Mouse (Mus musculus): Measurements from ENCODE around the gene Snap91. TPM values are rescaled to one million over a fixed set of nuclear protein-coding genes. Genes with fewer than 3 reads are reported as not detected.

Snap91 gene
- polyA plus RNA-seq, 1 experiment = 0.18 TPM

DNA sequence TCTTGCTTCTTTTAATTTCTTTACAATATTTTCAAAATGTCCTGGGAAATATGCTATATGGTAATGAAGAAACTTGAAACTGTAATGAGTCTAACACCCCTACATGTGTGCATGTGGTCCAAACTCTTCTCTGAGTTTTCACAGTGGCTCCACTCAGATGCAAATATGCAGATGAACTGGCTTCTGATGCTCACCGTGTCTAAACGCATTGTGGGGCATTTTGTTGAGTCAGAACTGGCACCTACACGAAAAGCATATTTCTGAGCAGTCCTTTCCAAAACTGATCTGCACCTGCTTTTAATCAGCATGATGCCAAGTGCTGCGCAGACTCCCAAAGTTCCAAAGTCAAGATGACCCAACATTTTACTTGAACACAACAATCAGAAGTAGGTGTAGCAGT lies 82.9 kb downstream of the Snap91 start:
- Histone ChIP-seq H3K4me3 (replicated peaks; ENCODE audit: extremely low read depth, low read depth, low read length) (no peak overlapping the region), H3K4me1 (ENCODE audit: control insufficient read depth, insufficient read depth, low read length) (no peaks in the 10 kb centered on the region)
- TF ChIP-seq POLR2A (IDR thresholded peaks at IDR 0.05; ENCODE audit: borderline replicate concordance, extremely low read depth, low read depth, low read length) (no peak), CTCF (IDR thresholded peaks at IDR 0.05; ENCODE audit: insufficient read depth, low read length) (no peak)
- WGBS = 84% methylated on average over 4 of the region's 4 CpGs
- no peak for DNase-seq

- Histone ChIP-seq H3K4me3 (replicated peaks; ENCODE audit: extremely low read depth, low read depth, low read length) (no peak overlapping the region), H3K4me1 (ENCODE audit: control insufficient read depth, insufficient read depth, low read length) (no peaks in the 10 kb centered on the region)
- no peak for DNase-seq
- WGBS = 62% methylated on average over 3 of the region's 3 CpGs
- TF ChIP-seq POLR2A (IDR thresholded peaks at IDR 0.05; ENCODE audit: borderline replicate concordance, extremely low read depth, low read depth, low read length) = no peak
- TF ChIP-seq CTCF (IDR thresholded peaks at IDR 0.05; ENCODE audit: insufficient read depth, low read length) = no peak
These were observed 85.2 kb downstream of the Snap91 start for GRCm38 (mm10) chr9:86795236-86795635.

GRCm38 (mm10) chr9:86791927-86792326 lies 88.5 kb downstream of the Snap91 start:
- no peaks in the 10 kb centered on the region for H3K4me1 ChIP-seq (ENCODE audit: control insufficient read depth, insufficient read depth, low read length)
- no peak overlapping the region for H3K4me3 ChIP-seq (replicated peaks; ENCODE audit: extremely low read depth, low read depth, low read length)
- TF ChIP-seq CTCF (IDR thresholded peaks at IDR 0.05; ENCODE audit: insufficient read depth, low read length) = no peak
- no peak for TF ChIP-seq POLR2A (IDR thresholded peaks at IDR 0.05; ENCODE audit: borderline replicate concordance, extremely low read depth, low read depth, low read length)
- WGBS = 58% methylated on average over 7 of the region's 7 CpGs
- no peak for DNase-seq

DNA sequence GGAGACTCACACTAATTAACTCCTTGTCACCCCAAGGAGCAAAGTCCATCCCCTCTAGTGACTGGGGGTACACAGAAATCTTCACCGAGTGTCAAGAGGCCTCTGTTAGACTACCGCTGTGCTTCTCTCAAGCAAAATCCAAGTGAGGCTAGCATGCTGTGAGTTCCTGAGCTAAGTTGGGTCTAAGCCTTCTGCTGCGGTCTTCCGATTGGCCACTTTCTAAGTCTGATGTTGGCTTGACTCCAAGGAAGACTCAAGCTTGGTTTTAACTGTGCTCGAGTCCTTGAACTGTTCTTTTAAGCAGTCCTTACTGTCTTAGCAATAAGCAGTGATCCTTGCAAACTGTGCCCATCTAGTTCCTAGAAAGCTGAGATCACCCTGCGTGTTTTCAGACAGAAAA lies 91.3 kb downstream of the Snap91 start:
- no peak for TF ChIP-seq POLR2A (IDR thresholded peaks at IDR 0.05; ENCODE audit: borderline replicate concordance, extremely low read depth, low read depth, low read length)
- no peak for TF ChIP-seq CTCF (IDR thresholded peaks at IDR 0.05; ENCODE audit: insufficient read depth, low read length)
- Histone ChIP-seq H3K4me3 (replicated peaks; ENCODE audit: extremely low read depth, low read depth, low read length) (no peak overlapping the region), H3K4me1 (ENCODE audit: control insufficient read depth, insufficient read depth, low read length) (no peaks in the 10 kb centered on the region)
- no peak for DNase-seq
- 62% methylated on average over 6 of the region's 6 CpGs for WGBS

DNA sequence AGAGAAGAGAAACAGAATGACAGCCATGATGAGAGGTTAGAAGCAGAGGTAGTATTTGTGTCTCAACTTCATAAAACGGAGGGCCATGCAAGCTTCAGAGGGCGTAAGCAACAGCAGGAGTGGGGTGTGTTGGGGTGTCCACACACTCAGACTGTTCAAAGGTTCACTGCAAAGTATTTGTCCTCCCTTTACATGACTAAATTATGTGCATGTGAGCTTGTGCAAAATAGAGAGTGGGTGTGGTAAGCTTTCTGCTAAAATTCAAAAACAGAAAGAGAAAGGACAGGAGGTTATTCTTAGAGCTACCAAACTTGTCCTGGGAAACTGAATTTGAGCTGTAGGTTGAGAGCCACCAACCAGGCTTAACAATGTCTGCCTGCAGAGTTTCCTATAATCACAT lies 97.6 kb downstream of the Snap91 start:
- H3K4me3 ChIP-seq (replicated peaks; ENCODE audit: extremely low read depth, low read depth, low read length) = no peak overlapping the region
- WGBS = 90% methylated on average over 2 of the region's 2 CpGs
- no peak for DNase-seq
- TF ChIP-seq POLR2A (IDR thresholded peaks at IDR 0.05; ENCODE audit: borderline replicate concordance, extremely low read depth, low read depth, low read length) = no peak
- no peak for TF ChIP-seq CTCF (IDR thresholded peaks at IDR 0.05; ENCODE audit: insufficient read depth, low read length)
- no peaks in the 10 kb centered on the region for H3K4me1 ChIP-seq (ENCODE audit: control insufficient read depth, insufficient read depth, low read length)

DNA sequence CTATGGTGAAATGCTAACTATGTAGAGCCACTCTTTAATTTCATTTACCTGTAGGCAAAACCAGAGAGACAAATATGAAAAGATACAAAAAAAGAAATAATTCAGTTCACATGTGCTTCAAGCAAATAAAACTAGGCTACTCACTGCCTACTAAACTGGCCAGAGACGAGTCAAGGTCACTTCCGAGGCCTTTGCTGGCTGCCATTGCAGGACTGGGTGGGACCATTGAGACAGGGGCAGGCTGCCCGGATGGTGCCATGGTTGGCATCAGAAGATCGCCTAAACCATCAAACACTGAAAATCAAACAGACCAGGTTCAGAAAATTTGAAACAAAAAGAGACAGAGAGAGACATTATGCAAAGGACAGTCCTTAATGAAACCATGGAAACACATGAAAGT lies 99.0 kb downstream of the Snap91 start:
- no peak for DNase-seq
- Histone ChIP-seq H3K4me1 (ENCODE audit: control insufficient read depth, insufficient read depth, low read length) (no peaks in the 10 kb centered on the region), H3K4me3 (replicated peaks; ENCODE audit: extremely low read depth, low read depth, low read length) (no peak overlapping the region)
- WGBS = 84% methylated on average over 4 of the region's 4 CpGs
- no peak for TF ChIP-seq CTCF (IDR thresholded peaks at IDR 0.05; ENCODE audit: insufficient read depth, low read length)
- TF ChIP-seq POLR2A (IDR thresholded peaks at IDR 0.05; ENCODE audit: borderline replicate concordance, extremely low read depth, low read depth, low read length) = no peak

GRCm38 (mm10) chr9:86778212-86778611 lies 102.2 kb downstream of the Snap91 start:
- DNase-seq = no peak
- TF ChIP-seq POLR2A (IDR thresholded peaks at IDR 0.05; ENCODE audit: borderline replicate concordance, extremely low read depth, low read depth, low read length) (no peak), CTCF (IDR thresholded peaks at IDR 0.05; ENCODE audit: insufficient read depth, low read length) (no peak)
- Histone ChIP-seq H3K4me3 (replicated peaks; ENCODE audit: extremely low read depth, low read depth, low read length) (no peak overlapping the region), H3K4me1 (ENCODE audit: control insufficient read depth, insufficient read depth, low read length) (no peaks in the 10 kb centered on the region)
- 64% methylated on average over 4 of the region's 4 CpGs for WGBS

DNA sequence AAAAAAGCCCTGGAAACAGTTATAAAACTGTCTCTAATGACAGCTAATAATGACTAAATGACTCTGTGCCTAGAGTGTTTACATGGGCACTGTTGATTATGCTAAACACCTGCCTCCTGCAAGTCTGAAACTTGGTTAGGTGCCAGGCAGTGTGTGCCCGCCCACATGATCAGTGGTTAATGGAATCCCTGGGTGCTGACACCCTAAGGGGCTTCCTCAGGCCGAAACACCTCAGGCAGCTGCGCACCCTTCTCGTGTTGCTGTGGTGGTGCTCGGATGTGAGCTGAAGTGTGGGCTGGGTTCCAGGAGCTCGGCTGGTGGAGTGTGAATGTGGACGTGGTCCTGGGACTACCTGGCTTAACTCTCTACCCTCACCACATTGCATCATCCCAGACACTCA lies 103.1 kb downstream of the Snap91 start:
- H3K4me3 ChIP-seq (replicated peaks; ENCODE audit: extremely low read depth, low read depth, low read length) = no peak overlapping the region
- WGBS = 47% methylated on average over 7 of the region's 7 CpGs
- no peak for DNase-seq
- TF ChIP-seq POLR2A (IDR thresholded peaks at IDR 0.05; ENCODE audit: borderline replicate concordance, extremely low read depth, low read depth, low read length) = no peak
- no peak for TF ChIP-seq CTCF (IDR thresholded peaks at IDR 0.05; ENCODE audit: insufficient read depth, low read length)
- H3K4me1 ChIP-seq (ENCODE audit: control insufficient read depth, insufficient read depth, low read length) = no peaks in the 10 kb centered on the region

- 90% methylated on average over 6 of the region's 6 CpGs for WGBS
- DNase-seq = no peak
- no peak for TF ChIP-seq POLR2A (IDR thresholded peaks at IDR 0.05; ENCODE audit: borderline replicate concordance, extremely low read depth, low read depth, low read length)
- TF ChIP-seq CTCF (IDR thresholded peaks at IDR 0.05; ENCODE audit: insufficient read depth, low read length) = no peak
- H3K4me1 ChIP-seq (ENCODE audit: control insufficient read depth, insufficient read depth, low read length) = no peaks in the 10 kb centered on the region
- no peak overlapping the region for H3K4me3 ChIP-seq (replicated peaks; ENCODE audit: extremely low read depth, low read depth, low read length)
These were observed 105.1 kb downstream of the Snap91 start for GRCm38 (mm10) chr9:86775374-86775773.

DNA sequence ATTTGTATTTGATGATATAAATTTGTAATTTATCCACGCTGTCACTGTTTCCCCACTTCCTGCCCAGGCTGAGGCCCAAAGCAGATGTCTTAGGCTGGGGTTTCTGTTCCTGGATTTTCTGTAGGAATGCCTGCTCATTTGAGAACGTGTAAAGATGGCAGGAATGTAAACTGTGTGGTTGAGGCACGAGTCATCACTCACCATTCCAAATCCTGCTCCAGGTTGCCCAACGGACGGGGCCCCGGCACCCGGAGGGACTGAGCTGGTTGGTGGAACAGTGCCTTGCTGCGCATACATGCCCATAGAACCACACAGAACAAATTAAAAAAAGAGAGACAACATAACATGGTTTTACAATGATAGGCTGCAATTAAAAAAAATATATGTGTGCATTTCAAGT lies 106.5 kb downstream of the Snap91 start:
- H3K4me3 ChIP-seq (replicated peaks; ENCODE audit: extremely low read depth, low read depth, low read length) = no peak overlapping the region
- TF ChIP-seq POLR2A (IDR thresholded peaks at IDR 0.05; ENCODE audit: borderline replicate concordance, extremely low read depth, low read depth, low read length) (no peak), CTCF (IDR thresholded peaks at IDR 0.05; ENCODE audit: insufficient read depth, low read length) (no peak)
- 69% methylated on average over 8 of the region's 8 CpGs for WGBS
- no peak for DNase-seq
- H3K4me1 ChIP-seq (ENCODE audit: control insufficient read depth, insufficient read depth, low read length) = no peaks in the 10 kb centered on the region
